In genomic region chr4:95284192-95284591, GRCm38 (mm10) we compare ENCODE assay signal across 22 mouse cellular contexts.
DNase-seq lines count a peak whose midpoint lies in the region; ATAC-seq and TF ChIP-seq lines count a peak whose summit lies in the region.
"Had no signal": no experiment of that assay in that cellular context is flagged by ENCODE, and none has a peak within 500 bp of the region (broad histone marks: within the 10 kb centered on the region; RNA-seq: fewer than 3 reads in every experiment).

No protein-coding gene starts in this region.

- no peaks in the 10 kb centered on the region for H3K27me3 ChIP-seq in kidney, embryonic 16.5 days (ENCODE audit: insufficient read depth, low read length)
- H3K27me3 ChIP-seq in intestine, embryonic 15.5 days (replicated peaks) = no peaks in the 10 kb centered on the region
- no peaks in the 10 kb centered on the region for H3K27me3 ChIP-seq in stomach, postnatal 0 days (ENCODE audit: control insufficient read depth, insufficient read depth, low read length)
- H3K27me3 ChIP-seq in forebrain, embryonic 12.5 days = no peaks in the 10 kb centered on the region
- H3K27me3 ChIP-seq in midbrain, postnatal 0 days (ENCODE audit: insufficient read depth, low read length) = no peaks in the 10 kb centered on the region
- H3K27me3 ChIP-seq: embryonic facial prominence, embryonic 13.5 days; heart, embryonic 13.5 days; hindbrain, embryonic 15.5 days; kidney, embryonic 15.5 days; limb, embryonic 15.5 days; midbrain, embryonic 15.5 days; neural tube, embryonic 13.5 days had no signal

- H3K36me3 ChIP-seq in kidney, embryonic 16.5 days (ENCODE audit: insufficient read depth, low read length) = no peaks in the 10 kb centered on the region
- no peaks in the 10 kb centered on the region for H3K36me3 ChIP-seq in intestine, embryonic 15.5 days
- H3K36me3 ChIP-seq in stomach, postnatal 0 days (ENCODE audit: control insufficient read depth, insufficient read depth, low read length) = no peaks in the 10 kb centered on the region
- no peaks in the 10 kb centered on the region for H3K36me3 ChIP-seq in forebrain, embryonic 12.5 days (replicated peaks)
- H3K36me3 ChIP-seq in midbrain, postnatal 0 days (ENCODE audit: insufficient read depth, low read length) = no peaks in the 10 kb centered on the region
- H3K36me3 ChIP-seq: embryonic facial prominence, embryonic 13.5 days; heart, embryonic 13.5 days; hindbrain, embryonic 15.5 days; kidney, embryonic 15.5 days; limb, embryonic 15.5 days; midbrain, embryonic 15.5 days; neural tube, embryonic 13.5 days had no signal

- H3K9me3 ChIP-seq in kidney, embryonic 16.5 days (ENCODE audit: low read length) = no peaks in the 10 kb centered on the region
- H3K9me3 ChIP-seq in intestine, embryonic 15.5 days = no peaks in the 10 kb centered on the region
- H3K9me3 ChIP-seq in stomach, postnatal 0 days (ENCODE audit: control insufficient read depth, low read length) = no peaks in the 10 kb centered on the region
- no peaks in the 10 kb centered on the region for H3K9me3 ChIP-seq in forebrain, embryonic 12.5 days
- no peaks in the 10 kb centered on the region for H3K9me3 ChIP-seq in midbrain, postnatal 0 days (ENCODE audit: low read length)
- H3K9me3 ChIP-seq: embryonic facial prominence, embryonic 13.5 days; forebrain, embryonic 13.5 days; heart, embryonic 13.5 days; hindbrain, embryonic 15.5 days; kidney, embryonic 15.5 days; limb, embryonic 15.5 days; megakaryocyte, embryonic 14.5 days; midbrain, embryonic 15.5 days; neural tube, embryonic 13.5 days had no signal

- no peak overlapping the region for H3K9ac ChIP-seq in kidney, embryonic 16.5 days (replicated peaks; ENCODE audit: low read length)
- no peak overlapping the region for H3K9ac ChIP-seq in intestine, embryonic 15.5 days
- no peak overlapping the region for H3K9ac ChIP-seq in stomach, postnatal 0 days (ENCODE audit: low read length)
- H3K9ac ChIP-seq in forebrain, embryonic 12.5 days = no peak overlapping the region
- no peak overlapping the region for H3K9ac ChIP-seq in midbrain, postnatal 0 days (replicated peaks; ENCODE audit: low read length, poor library complexity, severe bottlenecking)
- H3K9ac ChIP-seq: embryonic facial prominence, embryonic 13.5 days; forebrain, embryonic 13.5 days; heart, embryonic 13.5 days; hindbrain, embryonic 15.5 days; kidney, embryonic 15.5 days; limb, embryonic 15.5 days; liver, embryonic 14.5 days; midbrain, embryonic 15.5 days; neural tube, embryonic 13.5 days had no signal

- WGBS in kidney, embryonic 16.5 days = 86% methylated on average over 2 of the region's 2 CpGs
- WGBS in intestine, embryonic 15.5 days = 69% methylated on average over 2 of the region's 2 CpGs
- 69% methylated on average over 2 of the region's 2 CpGs for WGBS in stomach, postnatal 0 days
- 93% methylated on average over 2 of the region's 2 CpGs for WGBS in forebrain, embryonic 12.5 days
- 98% methylated on average over 2 of the region's 2 CpGs for WGBS in midbrain, postnatal 0 days

- peaks cover 25% of the 10 kb centered on the region for H3K4me1 ChIP-seq in kidney, embryonic 16.5 days (ENCODE audit: insufficient read depth, low read length)
- peaks cover 7% of the 10 kb centered on the region; the same call in 1 of the 2 replicates for H3K4me1 ChIP-seq in intestine, embryonic 15.5 days (replicated peaks)
- no peaks in the 10 kb centered on the region for H3K4me1 ChIP-seq in stomach, postnatal 0 days (replicated peaks; ENCODE audit: control insufficient read depth, insufficient read depth)
- H3K4me1 ChIP-seq in forebrain, embryonic 12.5 days = no peaks in the 10 kb centered on the region
- H3K4me1 ChIP-seq in midbrain, postnatal 0 days (ENCODE audit: insufficient read depth, low read length) = no peaks in the 10 kb centered on the region
- H3K4me1 ChIP-seq: forebrain, embryonic 13.5 days; hindbrain, embryonic 15.5 days; megakaryocyte, embryonic 14.5 days; midbrain, embryonic 15.5 days had no signal

- H3K27ac ChIP-seq in kidney, embryonic 16.5 days (ENCODE audit: low read length) = peak overlapping the region; percentile 27; the same call in 1 of the 2 replicates
- no peak overlapping the region for H3K27ac ChIP-seq in intestine, embryonic 15.5 days
- H3K27ac ChIP-seq in stomach, postnatal 0 days (replicated peaks) = no peak overlapping the region
- H3K27ac ChIP-seq in forebrain, embryonic 12.5 days = no peak overlapping the region
- no peak overlapping the region for H3K27ac ChIP-seq in midbrain, postnatal 0 days (ENCODE audit: low read depth, low read length)
- H3K27ac ChIP-seq: embryonic facial prominence, embryonic 13.5 days; forebrain, embryonic 13.5 days; heart, embryonic 13.5 days; hindbrain, embryonic 15.5 days; limb, embryonic 15.5 days; liver, embryonic 14.5 days; midbrain, embryonic 15.5 days; neural tube, embryonic 13.5 days had no signal

- no peak overlapping the region for H3K4me3 ChIP-seq in kidney, embryonic 16.5 days (ENCODE audit: low read length)
- H3K4me3 ChIP-seq in intestine, embryonic 15.5 days (replicated peaks) = no peak overlapping the region
- no peak overlapping the region for H3K4me3 ChIP-seq in stomach, postnatal 0 days (ENCODE audit: low read depth, low read length)
- no peak overlapping the region for H3K4me3 ChIP-seq in forebrain, embryonic 12.5 days (replicated peaks)
- H3K4me3 ChIP-seq in midbrain, postnatal 0 days (ENCODE audit: low read depth, low read length) = no peak overlapping the region
- H3K4me3 ChIP-seq: embryonic facial prominence, embryonic 13.5 days; erythroblast, embryonic 14.5 days; forebrain, embryonic 13.5 days; heart, embryonic 13.5 days; hindbrain, embryonic 15.5 days; kidney, embryonic 15.5 days; limb, embryonic 15.5 days; megakaryocyte, embryonic 14.5 days; midbrain, embryonic 15.5 days; myocyte; neural tube, embryonic 13.5 days had no signal

- no peak for TF ChIP-seq EP300 in stomach, postnatal 0 days (optimal IDR thresholded peaks at IDR 0.05)

- no peak overlapping the region for H3K4me2 ChIP-seq in kidney, embryonic 16.5 days (replicated peaks; ENCODE audit: low read depth, low read length)
- no peak overlapping the region for H3K4me2 ChIP-seq in intestine, embryonic 15.5 days (replicated peaks)
- H3K4me2 ChIP-seq in stomach, postnatal 0 days (replicated peaks; ENCODE audit: low read depth) = no peak overlapping the region
- no peak overlapping the region for H3K4me2 ChIP-seq in forebrain, embryonic 12.5 days
- H3K4me2 ChIP-seq in midbrain, postnatal 0 days (ENCODE audit: low read depth, low read length, poor library complexity, severe bottlenecking) = no peak overlapping the region
- H3K4me2 ChIP-seq: embryonic facial prominence, embryonic 13.5 days; forebrain, embryonic 13.5 days; heart, embryonic 13.5 days; hindbrain, embryonic 15.5 days; kidney, embryonic 15.5 days; limb, embryonic 15.5 days; midbrain, embryonic 15.5 days; neural tube, embryonic 13.5 days had no signal

- peak; percentile 36 for TF ChIP-seq CTCF in stomach, postnatal 0 days (IDR thresholded peaks at IDR 0.05; ENCODE audit: low read depth)
- no peak for TF ChIP-seq CTCF in midbrain, postnatal 0 days (IDR thresholded peaks at IDR 0.05)

- no peak for ATAC-seq in kidney, embryonic 16.5 days (ENCODE audit: low FRiP score, low TSS enrichment)
- peak; percentile 60 for ATAC-seq in intestine, embryonic 15.5 days
- peak; percentile 34 for ATAC-seq in megakaryocyte progenitor cell, adult 5-6 weeks (replicated peaks; ENCODE audit: poor library complexity)
- peak; percentile 40; the same call in 1 of the 2 replicates for ATAC-seq in stomach, postnatal 0 days (ENCODE audit: low FRiP score, low TSS enrichment)
- no peak for ATAC-seq in forebrain, embryonic 12.5 days (ENCODE audit: low FRiP score)
- no peak for ATAC-seq in midbrain, postnatal 0 days (ENCODE audit: low FRiP score)
- ATAC-seq: forebrain, embryonic 13.5 days; midbrain, embryonic 15.5 days had no signal

- no peak for DNase-seq in kidney, postnatal 36 days
- peak; percentile 27 for DNase-seq in stomach, postnatal 0 days (ENCODE audit: low spot score)
- DNase-seq in midbrain, postnatal 0 days (ENCODE audit: low spot score) = no peak
- DNase-seq: cerebellum, adult 8-10 months; embryo, embryonic 11 days; thymus, postnatal 14 days had no signal

Comparison
In these comparisons a context has a peak if more than half of its experiments do, and no peak if none do; other contexts are left out.
1. ATAC-seq: peak in intestine, embryonic 15.5 days (single experiment), megakaryocyte progenitor cell, adult 5-6 weeks (single experiment) and stomach, postnatal 0 days (single experiment); none in kidney, embryonic 16.5 days (single experiment), forebrain, embryonic 12.5 days (single experiment) and midbrain, postnatal 0 days (single experiment).